Mouse (Mus musculus): Measurements from ENCODE around the gene Aebp2. TPM values are rescaled to one million over a fixed set of nuclear protein-coding genes. Genes with fewer than 3 reads are reported as not detected.

Gene Aebp2
- polyA plus RNA-seq, 1 experiment, result 47.9 TPM

- peak; percentile 95 to 96 for DNase-seq
- peaks cover 3% of the 10 kb centered on the region; the same call in 1 of the 2 replicates for H3K4me1 ChIP-seq (ENCODE audit: control insufficient read depth, insufficient read depth, low read length)
- peak overlapping the region; percentile 59 for H3K4me3 ChIP-seq (replicated peaks; ENCODE audit: insufficient read depth, low read depth, low read length)
- peak; percentile 40 for TF ChIP-seq POLR2A (IDR thresholded peaks at IDR 0.05; ENCODE audit: borderline replicate concordance, insufficient read depth, low read length)
- no peak for TF ChIP-seq CTCF (IDR thresholded peaks at IDR 0.05; ENCODE audit: borderline replicate concordance, insufficient read depth, low read depth, low read length)
- 1% methylated on average over 102 of the region's 117 CpGs for WGBS
- H3K27me3 ChIP-seq (ENCODE audit: control insufficient read depth, insufficient read depth, low read length), result no peaks in the 10 kb centered on the region
- peak overlapping the region; percentile 93 for H3K27ac ChIP-seq (ENCODE audit: insufficient read depth, low read length)
These were observed 998 bp downstream of the Aebp2 start for GRCm38 (mm10) chr6:140623226-140624095.

GRCm38 (mm10) chr6:140624096-140625051 is 1.9 kb downstream of the Aebp2 start:
- peak in 1 of 2 experiments; percentile 58 for DNase-seq
- under 1% methylated on average over 80 of the region's 80 CpGs for WGBS
- Histone ChIP-seq H3K4me3 (replicated peaks; ENCODE audit: insufficient read depth, low read depth, low read length) (peak overlapping the region; percentile 57), H3K27ac (ENCODE audit: insufficient read depth, low read length) (peak overlapping the region; percentile 93), H3K4me1 (ENCODE audit: control insufficient read depth, insufficient read depth, low read length) (peaks cover 3% of the 10 kb centered on the region; the same call in 1 of the 2 replicates), H3K27me3 (ENCODE audit: control insufficient read depth, insufficient read depth, low read length) (no peaks in the 10 kb centered on the region)
- no peak for TF ChIP-seq CTCF (IDR thresholded peaks at IDR 0.05; ENCODE audit: borderline replicate concordance, insufficient read depth, low read depth, low read length)
- TF ChIP-seq POLR2A (IDR thresholded peaks at IDR 0.05; ENCODE audit: borderline replicate concordance, insufficient read depth, low read length), result no peak

GRCm38 (mm10) chr6:140629176-140629859 is 6.9 kb downstream of the Aebp2 start:
- 76% methylated on average over 4 of the region's 4 CpGs for WGBS
- TF ChIP-seq CTCF (IDR thresholded peaks at IDR 0.05; ENCODE audit: borderline replicate concordance, insufficient read depth, low read depth, low read length) (no peak), POLR2A (IDR thresholded peaks at IDR 0.05; ENCODE audit: borderline replicate concordance, insufficient read depth, low read length) (no peak)
- no peak for DNase-seq
- peak overlapping the region; percentile 52; the same call in 1 of the 2 replicates for H3K27ac ChIP-seq (ENCODE audit: insufficient read depth, low read length)
- no peaks in the 10 kb centered on the region for H3K27me3 ChIP-seq (ENCODE audit: control insufficient read depth, insufficient read depth, low read length)
- H3K4me1 ChIP-seq (ENCODE audit: control insufficient read depth, insufficient read depth, low read length), result peaks cover 11% of the 10 kb centered on the region
- H3K4me3 ChIP-seq (replicated peaks; ENCODE audit: insufficient read depth, low read depth, low read length), result no peak overlapping the region

GRCm38 (mm10) chr6:140630306-140630705 is 7.8 kb downstream of the Aebp2 start:
- no peak for TF ChIP-seq CTCF (IDR thresholded peaks at IDR 0.05; ENCODE audit: borderline replicate concordance, insufficient read depth, low read depth, low read length)
- no peak for TF ChIP-seq POLR2A (IDR thresholded peaks at IDR 0.05; ENCODE audit: borderline replicate concordance, insufficient read depth, low read length)
- Histone ChIP-seq H3K4me1 (ENCODE audit: control insufficient read depth, insufficient read depth, low read length) (peaks cover 11% of the 10 kb centered on the region), H3K27ac (ENCODE audit: insufficient read depth, low read length) (no peak overlapping the region), H3K4me3 (replicated peaks; ENCODE audit: insufficient read depth, low read depth, low read length) (no peak overlapping the region), H3K27me3 (ENCODE audit: control insufficient read depth, insufficient read depth, low read length) (no peaks in the 10 kb centered on the region)
- 51% methylated on average over 4 of the region's 4 CpGs for WGBS
- no peak for DNase-seq

GRCm38 (mm10) chr6:140633616-140634015 is 11.2 kb downstream of the Aebp2 start:
- DNase-seq, result peak; percentile 43 to 53
- peaks cover 8% of the 10 kb centered on the region for H3K4me1 ChIP-seq (ENCODE audit: control insufficient read depth, insufficient read depth, low read length)
- H3K4me3 ChIP-seq (replicated peaks; ENCODE audit: insufficient read depth, low read depth, low read length), result no peak overlapping the region
- H3K27me3 ChIP-seq (ENCODE audit: control insufficient read depth, insufficient read depth, low read length), result no peaks in the 10 kb centered on the region
- no peak overlapping the region for H3K27ac ChIP-seq (ENCODE audit: insufficient read depth, low read length)
- TF ChIP-seq CTCF (IDR thresholded peaks at IDR 0.05; ENCODE audit: borderline replicate concordance, insufficient read depth, low read depth, low read length) (no peak), POLR2A (IDR thresholded peaks at IDR 0.05; ENCODE audit: borderline replicate concordance, insufficient read depth, low read length) (no peak)
- 23% methylated on average over 8 of the region's 8 CpGs for WGBS

GRCm38 (mm10) chr6:140636290-140636689 is 13.8 kb downstream of the Aebp2 start:
- H3K27me3 ChIP-seq (ENCODE audit: control insufficient read depth, insufficient read depth, low read length), result no peaks in the 10 kb centered on the region
- no peak overlapping the region for H3K4me3 ChIP-seq (replicated peaks; ENCODE audit: insufficient read depth, low read depth, low read length)
- 85% methylated on average over 4 of the region's 4 CpGs for WGBS
- no peak overlapping the region for H3K27ac ChIP-seq (ENCODE audit: insufficient read depth, low read length)
- no peak for TF ChIP-seq POLR2A (IDR thresholded peaks at IDR 0.05; ENCODE audit: borderline replicate concordance, insufficient read depth, low read length)
- no peak for TF ChIP-seq CTCF (IDR thresholded peaks at IDR 0.05; ENCODE audit: borderline replicate concordance, insufficient read depth, low read depth, low read length)
- H3K4me1 ChIP-seq (ENCODE audit: control insufficient read depth, insufficient read depth, low read length), result peaks cover 6% of the 10 kb centered on the region
- no peak for DNase-seq

- whole genome bisulfite sequencing, result 87% methylated on average over 7 of the region's 7 CpGs
- H3K4me1 ChIP-seq (ENCODE audit: control insufficient read depth, insufficient read depth, low read length), result no peaks in the 10 kb centered on the region; the same call in 1 of the 2 replicates
- no peak overlapping the region for H3K4me3 ChIP-seq (replicated peaks; ENCODE audit: insufficient read depth, low read depth, low read length)
- DNase-seq, result no peak
- no peak overlapping the region for H3K27ac ChIP-seq (ENCODE audit: insufficient read depth, low read length)
- TF ChIP-seq POLR2A (IDR thresholded peaks at IDR 0.05; ENCODE audit: borderline replicate concordance, insufficient read depth, low read length) (no peak), CTCF (IDR thresholded peaks at IDR 0.05; ENCODE audit: borderline replicate concordance, insufficient read depth, low read depth, low read length) (no peak)
- H3K27me3 ChIP-seq (ENCODE audit: control insufficient read depth, insufficient read depth, low read length), result no peaks in the 10 kb centered on the region
These were observed 19.5 kb downstream of the Aebp2 start for GRCm38 (mm10) chr6:140642010-140642409.
